Mouse (Mus musculus) ES-E14 (cell line): Measurements from ENCODE around the gene Itsn1. TPM values are rescaled to one million over a fixed set of nuclear protein-coding genes. Genes with fewer than 3 reads are reported as not detected.

Experiments used
- DNase-seq: peaks from one replicate; pipeline ENCODE4 v3.0.0-alpha.2; 2013; ENCODE audit warnings: low read depth, low spot score
- H3K27ac ChIP-seq: 2 replicates; pipeline ENCODE4 v1.5.1; 2012; ENCODE audit warnings: low read depth, mild to moderate bottlenecking, low read length, moderate library complexity, mixed read lengths; ENCODE audit not compliant: poor library complexity, insufficient read depth, severe bottlenecking
- H3K36me3 ChIP-seq: 2 replicates; pipeline ENCODE4 v1.6.1; 2012; ENCODE audit warnings: mild to moderate bottlenecking, low read length, moderate library complexity, mixed read lengths; ENCODE audit not compliant: control insufficient read depth, poor library complexity, insufficient read depth, severe bottlenecking
- H3K4me1 ChIP-seq, 2 experiments: fragments of 150-350 bp in 1 of 2; sonication (generic) in 1 of 2; 2 replicates each; pipeline ENCODE4 v1.6.1; 2012; ENCODE audit warnings: low read length in 2 of 2, mild to moderate bottlenecking in 1 of 2, mixed read lengths in 1 of 2; ENCODE audit not compliant: control insufficient read depth in 2 of 2, insufficient read depth in 2 of 2, poor library complexity in 1 of 2
- H3K4me3 ChIP-seq, 2 experiments: fragments of 150-350 bp in 1 of 2; sonication (generic) in 1 of 2; 2 replicates each; pipeline ENCODE4 v1.5.1; 2012; ENCODE audit warnings: low read length in 2 of 2, low read depth in 1 of 2, mild to moderate bottlenecking in 1 of 2, mixed read lengths in 1 of 2; ENCODE audit not compliant: insufficient read depth in 1 of 2, poor library complexity in 1 of 2, severe bottlenecking in 1 of 2
- H3K9ac ChIP-seq: 2 replicates; pipeline ENCODE4 v1.6.1; 2012; ENCODE audit warnings: low read depth, mild to moderate bottlenecking, low read length, mixed read lengths; ENCODE audit not compliant: poor library complexity, insufficient read depth, severe bottlenecking
- H3K9me3 ChIP-seq: fragments of 150-350 bp; sonication (generic); 2 replicates; pipeline ENCODE4 v1.6.1; 2012; ENCODE audit warnings: low read depth, mild to moderate bottlenecking, low read length; ENCODE audit not compliant: control insufficient read depth, insufficient read depth
- CHD2 ChIP-seq: IDR thresholded peaks from 2 replicates; pipeline ENCODE4 v1.6.1; 2014; ENCODE audit warnings: mild to moderate bottlenecking, low read depth, low read length, inconsistent platforms
- HCFC1 ChIP-seq: IDR thresholded peaks from 2 replicates; pipeline ENCODE4 v1.6.1; 2012; ENCODE audit warnings: low read length, inconsistent platforms, borderline replicate concordance; ENCODE audit not compliant: insufficient read depth
- MAFK ChIP-seq: IDR thresholded peaks from 2 replicates; pipeline ENCODE4 v1.6.1; 2014; ENCODE audit warnings: mild to moderate bottlenecking, low read depth, low read length, inconsistent platforms; ENCODE audit not compliant: insufficient read depth
- ZC3H11A ChIP-seq: IDR thresholded peaks from 2 replicates; pipeline ENCODE4 v1.6.1; 2012; ENCODE audit warnings: low read depth, mild to moderate bottlenecking, inconsistent platforms, low read length, borderline replicate concordance
- ZNF384 ChIP-seq: IDR thresholded peaks from 2 replicates; pipeline ENCODE4 v1.6.1; 2012; ENCODE audit warnings: low read depth, low read length, inconsistent platforms
- in situ Hi-C, 2 experiments: fragments of 600-800 bp; cut with MboI; formaldehyde crosslinking; loops; one replicate each; pipeline ENCODE4 v1.15.1; 2025; ENCODE audit warnings: low sequenced_read_pairs in 2 of 2, inconsistent platforms in 1 of 2; ENCODE audit not compliant: unreplicated experiment in 2 of 2
- total RNA-seq: library from RNA; depleted of rRNA; stranded (reverse); fragments of 300-350 nt; gene quantifications from 2 replicates; pipeline ENCODE4 v1.2.3, GENCODE M21; 2012

Itsn1 gene
- total RNA-seq, 1 experiment, result 28.6 TPM

- Histone ChIP-seq H3K36me3 (no peaks in the 10 kb centered on the region), H3K9me3 (no peaks in the 10 kb centered on the region), H3K4me1 (no peaks in the 10 kb centered on the region), H3K9ac (no peak overlapping the region), H3K4me3 (no peak overlapping the region), H3K27ac (no peak overlapping the region)
- in situ Hi-C loops, result loop anchor here in 1 of 2 experiments (25.0 kb wide), 1 partner anchor 522 kb away; the partner anchor contains the start of gene Rcan1
- DNase-seq, result no peak
- TF ChIP-seq HCFC1 (no peak), ZNF384 (no peak), ZC3H11A (no peak), MAFK (no peak), CHD2 (no peak)
Observed at GRCm38 (mm10) chr16:91940726-91941125, 211.6 kb downstream of the Itsn1 start.

- Histone ChIP-seq H3K4me1 (peaks cover 0 to 2% of the 10 kb centered on the region in 2 experiments; a peak in 1 of 4 replicates), H3K4me3 (no peak overlapping the region), H3K36me3 (no peaks in the 10 kb centered on the region), H3K27ac (no peak overlapping the region), H3K9me3 (no peaks in the 10 kb centered on the region), H3K9ac (no peak overlapping the region)
- in situ Hi-C loops, result loop anchor here in 1 of 2 experiments (25.0 kb wide), 1 partner anchor 520 kb away; the partner anchor contains the start of gene Rcan1
- DNase-seq, result no peak
- TF ChIP-seq ZC3H11A (no peak), ZNF384 (no peak), CHD2 (no peak), HCFC1 (no peak), MAFK (no peak)
Observed at GRCm38 (mm10) chr16:91942201-91942600, 213.1 kb downstream of the Itsn1 start.

GRCm38 (mm10) chr16:91946261-91946660 is 217.2 kb downstream of the Itsn1 start:
- in situ Hi-C loops, result loop anchor here in 1 of 2 experiments (25.0 kb wide), 1 partner anchor 516 kb away; the partner anchor contains the start of gene Rcan1
- H3K9me3 ChIP-seq, result no peaks in the 10 kb centered on the region
- no peaks in the 10 kb centered on the region for H3K36me3 ChIP-seq
- DNase-seq, result no peak
- no peak for TF ChIP-seq HCFC1
- no peak for TF ChIP-seq ZC3H11A
- no peak for TF ChIP-seq MAFK
- no peak for TF ChIP-seq CHD2
- TF ChIP-seq ZNF384, result no peak
- H3K27ac ChIP-seq, result no peak overlapping the region
- H3K9ac ChIP-seq, result no peak overlapping the region
- no peak overlapping the region for H3K4me3 ChIP-seq
- peaks cover 0 to 2% of the 10 kb centered on the region in 2 experiments; a peak in 1 of 4 replicates for H3K4me1 ChIP-seq

DNA sequence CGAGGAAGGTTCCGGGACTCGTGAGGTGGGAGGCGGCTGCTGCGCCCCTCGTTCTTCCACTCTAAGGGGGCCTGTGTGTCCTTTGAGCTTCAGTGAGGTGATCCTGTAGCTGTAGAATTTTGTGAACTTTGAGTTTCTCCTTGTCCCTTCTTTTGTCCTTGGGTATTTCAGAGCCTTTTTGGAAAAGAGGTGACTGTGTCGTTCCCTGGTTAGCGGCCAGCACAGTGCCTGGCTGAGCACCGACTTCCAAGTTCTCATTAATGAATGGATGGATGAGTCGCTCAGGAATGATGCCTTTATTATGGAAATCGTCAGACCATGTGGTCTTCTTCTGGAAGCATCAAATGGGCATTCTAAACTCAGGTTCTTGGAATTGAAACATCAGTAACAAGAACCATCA is 218.0 kb downstream of the Itsn1 start:
- Histone ChIP-seq H3K27ac (no peak overlapping the region), H3K4me1 (peaks cover 0 to 2% of the 10 kb centered on the region in 2 experiments; a peak in 1 of 4 replicates), H3K36me3 (no peaks in the 10 kb centered on the region), H3K9me3 (no peaks in the 10 kb centered on the region), H3K4me3 (no peak overlapping the region), H3K9ac (no peak overlapping the region)
- DNase-seq, result no peak
- TF ChIP-seq CHD2, result no peak
- TF ChIP-seq ZNF384, result no peak
- no peak for TF ChIP-seq MAFK
- TF ChIP-seq HCFC1, result no peak
- no peak for TF ChIP-seq ZC3H11A
- in situ Hi-C loops, result loop anchor here in 1 of 2 experiments (25.0 kb wide), 1 partner anchor 515 kb away; the partner anchor contains the start of gene Rcan1

DNA sequence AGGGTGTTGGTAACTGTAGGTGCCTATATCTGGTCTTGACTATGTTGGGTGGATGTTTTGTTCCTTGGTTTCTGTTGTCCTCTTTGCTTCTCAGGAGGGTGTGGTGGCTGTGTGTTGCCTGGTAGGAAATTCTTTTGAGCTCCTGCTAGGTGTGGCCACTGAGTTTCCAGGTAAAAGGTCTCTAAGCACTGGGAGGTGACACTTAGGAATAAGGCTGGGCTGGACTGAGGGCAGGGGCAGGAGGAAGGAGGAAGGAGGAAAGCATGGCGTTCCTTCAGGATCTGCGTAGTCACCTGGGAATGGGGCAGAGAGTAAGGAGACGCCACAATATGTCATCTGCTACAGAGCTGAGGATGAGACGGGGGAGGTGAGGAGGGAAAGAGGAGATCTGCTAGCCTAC is 224.9 kb downstream of the Itsn1 start:
- Histone ChIP-seq H3K36me3 (no peaks in the 10 kb centered on the region), H3K27ac (no peak overlapping the region), H3K9me3 (no peaks in the 10 kb centered on the region), H3K9ac (no peak overlapping the region), H3K4me1 (peaks cover 0 to 4% of the 10 kb centered on the region in 2 experiments; a peak in 2 of 4 replicates), H3K4me3 (no peak overlapping the region)
- DNase-seq, result no peak
- no peak for TF ChIP-seq ZC3H11A
- TF ChIP-seq MAFK, result no peak
- TF ChIP-seq CHD2, result no peak
- TF ChIP-seq HCFC1, result no peak
- TF ChIP-seq ZNF384, result no peak
- in situ Hi-C loops, result loop anchor here (25.0 kb wide), 1 partner anchor 333 kb away; the partner anchor contains the start of gene Kcne2 (in 2 of the 2)
